Mouse (Mus musculus) G1E (cell line): ENCODE data around the gene St14.

Experiments used
- CTCF ChIP-seq: IDR thresholded peaks from 2 replicates; pipeline ENCODE4 v1.5.1; 2012; ENCODE audit warnings: low read depth, low read length, inconsistent platforms, mixed read lengths
- GATA1 ChIP-seq: IDR thresholded peaks from 2 replicates; pipeline ENCODE4 v1.6.1; 2012; ENCODE audit warnings: borderline replicate concordance, low read length, inconsistent platforms, mixed read lengths
- GATA2 ChIP-seq: IDR thresholded peaks from 2 replicates; pipeline ENCODE4 v1.6.1; 2012; ENCODE audit warnings: low read depth, low read length, inconsistent platforms, borderline replicate concordance
- POLR2AphosphoS5 ChIP-seq: IDR thresholded peaks from 2 replicates; pipeline ENCODE4 v1.6.1; 2012; ENCODE audit warnings: low read depth, low read length, inconsistent platforms; ENCODE audit not compliant: insufficient replicate concordance
- TAL1 ChIP-seq: conservative IDR thresholded peaks from 2 replicates; pipeline ENCODE4 v1.6.1; 2012; ENCODE audit warnings: low read depth, low read length, inconsistent platforms, mixed read lengths

DNA sequence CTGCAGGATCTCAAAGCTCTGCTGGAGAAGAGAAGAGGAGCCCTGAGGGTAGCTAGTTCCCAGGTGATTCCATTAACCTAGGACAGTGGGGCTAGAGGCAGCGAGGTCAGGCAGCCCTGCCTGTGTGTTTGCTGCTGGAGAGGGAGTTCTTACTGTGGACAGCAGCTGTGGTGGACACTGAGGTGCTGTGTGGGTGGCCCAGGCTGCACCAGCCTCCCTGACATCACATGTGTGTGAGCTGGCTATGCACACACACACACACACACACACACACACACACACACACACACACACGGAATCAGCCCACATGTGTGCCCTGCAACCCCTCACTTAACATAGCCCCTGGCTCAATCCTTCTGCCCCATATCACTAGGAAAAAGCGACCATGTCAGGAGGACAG is 43.5 kb downstream of the St14 start:
- TF ChIP-seq CTCF (no peak), POLR2AphosphoS5 (no peak), GATA1 (no peak), TAL1 (no peak), GATA2 (no peak)
